Mouse (Mus musculus) G1E (cell line): ENCODE data around the gene Ppp3ca.

Experiments
- CTCF ChIP-seq: IDR thresholded peaks from 2 replicates; pipeline ENCODE4 v1.5.1; 2012; ENCODE audit warnings: low read depth, low read length, inconsistent platforms, mixed read lengths
- POLR2AphosphoS5 ChIP-seq: IDR thresholded peaks from 2 replicates; pipeline ENCODE4 v1.6.1; 2012; ENCODE audit warnings: low read depth, low read length, inconsistent platforms; ENCODE audit not compliant: insufficient replicate concordance
- TAL1 ChIP-seq: conservative IDR thresholded peaks from 2 replicates; pipeline ENCODE4 v1.6.1; 2012; ENCODE audit warnings: low read depth, low read length, inconsistent platforms, mixed read lengths

DNA sequence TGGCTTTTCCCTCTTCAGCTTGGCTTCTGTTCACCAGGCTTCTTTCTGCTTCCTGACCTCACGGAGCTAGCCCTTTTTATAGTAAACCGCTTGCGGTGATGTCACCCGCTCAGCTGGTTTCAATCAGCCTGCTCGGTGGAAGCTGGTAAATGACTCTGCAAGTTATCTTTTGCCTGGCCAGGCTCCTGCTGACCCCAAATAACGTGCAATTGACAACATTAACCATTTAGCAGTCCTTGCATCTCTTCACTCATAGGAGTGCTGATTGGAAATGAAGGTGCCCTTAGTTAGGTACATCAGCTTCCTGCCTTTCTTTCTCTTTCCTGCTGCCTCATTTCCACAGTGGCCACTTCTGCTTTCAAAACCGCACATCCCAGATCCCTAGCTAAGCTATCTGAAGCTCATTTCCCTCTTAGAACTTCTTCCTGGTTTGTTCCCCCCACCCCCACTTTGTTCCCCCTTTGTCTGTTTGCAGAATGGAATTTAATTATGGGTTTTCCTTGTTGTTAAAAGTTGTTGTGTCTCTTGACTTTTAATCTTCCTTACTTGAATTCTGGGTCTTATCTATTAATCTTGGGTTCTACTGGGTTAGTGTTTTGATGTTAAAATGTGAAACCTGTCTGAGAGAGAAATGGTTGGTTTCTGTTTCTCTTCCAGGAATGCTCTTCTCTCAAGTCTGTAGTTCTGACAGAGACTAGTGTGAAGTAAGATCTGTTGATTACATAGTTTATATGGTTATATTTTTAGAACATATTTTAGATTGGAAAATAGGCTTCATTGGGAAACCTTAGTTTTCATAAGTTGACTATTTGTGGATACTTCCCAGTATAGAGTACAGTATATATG lies 55.6 kb downstream of the Ppp3ca start:
- TF ChIP-seq CTCF (no peak), POLR2AphosphoS5 (no peak), TAL1 (no peak)
